8 mouse cellular contexts compared by ENCODE assay signal in the genomic region with DNA sequence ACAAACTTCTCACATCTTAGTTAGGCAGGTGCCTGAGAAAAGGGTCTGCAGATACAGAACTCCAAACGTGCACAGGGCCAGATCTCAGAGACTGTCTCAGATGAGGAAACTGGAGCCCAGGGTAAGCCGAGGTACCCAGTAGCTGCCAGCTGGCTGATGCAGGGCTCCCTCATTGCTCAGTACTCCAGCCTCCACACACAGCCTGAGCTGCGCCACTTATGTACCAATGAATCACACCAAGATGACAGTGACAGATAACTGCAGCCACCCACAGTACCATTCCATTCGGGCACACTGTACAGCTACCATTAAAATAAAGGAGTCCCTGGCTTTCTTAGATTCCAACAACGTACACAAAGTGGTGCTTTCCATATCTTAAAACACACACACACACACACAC. TPM values are rescaled to one million over a fixed set of nuclear protein-coding genes. Genes with fewer than 3 reads are reported as not detected.
DNase-seq lines count a peak whose midpoint lies in the region; ATAC-seq and TF ChIP-seq lines count a peak whose summit lies in the region.

No protein-coding gene starts in this region.

- H3K4me3 ChIP-seq in MEL (ENCODE audit: control insufficient read depth in 1 of 2, insufficient read depth in 1 of 2, low read depth in 2 of 2, low read length in 2 of 2): no peak overlapping the region

- no peak overlapping the region for H3K27ac ChIP-seq in MEL (ENCODE audit: control insufficient read depth, low read depth, low read length)

- H3K27me3 ChIP-seq in MEL (ENCODE audit: control insufficient read depth in 1 of 2, insufficient read depth in 2 of 2, low read length in 2 of 2): no peaks in the 10 kb centered on the region

- peaks cover 0 to 22% of the 10 kb centered on the region in 2 experiments; a peak in 2 of 4 replicates for H3K36me3 ChIP-seq in MEL (ENCODE audit: control insufficient read depth in 1 of 2, insufficient read depth in 2 of 2, low read length in 2 of 2)

- TF ChIP-seq POLR2A in MEL (IDR thresholded peaks at IDR 0.05; ENCODE audit: control insufficient read depth in 1 of 2, insufficient read depth in 1 of 2, low read depth in 1 of 2, low read length in 2 of 2, poor library complexity in 1 of 2): no peak

- H3K9me3 ChIP-seq in MEL (replicated peaks; ENCODE audit: insufficient read depth, low read length): no peaks in the 10 kb centered on the region

- peak; percentile 55 for ATAC-seq in frontal cortex, adult (ENCODE audit: low TSS enrichment)

- intact Hi-C loops in heart, postnatal 25 days (cut with DNase I): no loop called here
- intact Hi-C loops in gastrocnemius, postnatal 36 days (cut with DNase I): no loop called here

- H3K4me1 ChIP-seq in MEL (ENCODE audit: control insufficient read depth in 1 of 2, insufficient read depth in 2 of 2, low read length in 2 of 2): peaks cover 3 to 34% of the 10 kb centered on the region in 2 experiments; a peak in 3 of 4 replicates

- H3K79me2 ChIP-seq in MEL (ENCODE audit: control insufficient read depth, insufficient read depth, low read length, poor library complexity): peaks cover 6% of the 10 kb centered on the region

- no peak for TF ChIP-seq RAD21 in MEL (IDR thresholded peaks at IDR 0.05; ENCODE audit: low read depth, low read length)

- DNase-seq in heart, adult 11 months: peak; percentile 96
- DNase-seq in heart, postnatal 25 days (ENCODE audit: low spot score): no peak
- peak; percentile 24 for DNase-seq in MEL (ENCODE audit: low read depth, low spot score)
- DNase-seq in left cerebral cortex, adult 9 months (ENCODE audit: low spot score in 2 of 2): peak; percentile 55 to 78
- DNase-seq in naive thymus-derived CD4-positive, alpha-beta T cell, adult 2 months (ENCODE audit: low read depth): peak; percentile 28
- no peak for DNase-seq in gastrocnemius, postnatal 36 days
- DNase-seq in gastrocnemius, postnatal 10 days: no peak

- no peak overlapping the region for H3K9ac ChIP-seq in MEL (ENCODE audit: control insufficient read depth, low read depth, low read length, poor library complexity, severe bottlenecking)

- TF ChIP-seq EP300 in MEL (IDR thresholded peaks at IDR 0.05; ENCODE audit: low read depth in 1 of 2, low read length in 2 of 2): no peak

- no peak for TF ChIP-seq CTCF in MEL (IDR thresholded peaks at IDR 0.05 in 2 of 3, conservative IDR thresholded peaks at IDR 0.05 in 1 of 3; ENCODE audit: control insufficient read depth in 1 of 3, insufficient read depth in 1 of 3, low read depth in 2 of 3, low read length in 3 of 3, poor library complexity in 1 of 3, severe bottlenecking in 1 of 3)

TF ChIP-seq in MEL, 35 proteins besides CTCF, POLR2A, EP300 and RAD21:
- TF ChIP-seq MYB (IDR thresholded peaks at IDR 0.05; ENCODE audit: low read depth, low read length) (no peak), GABPA (IDR thresholded peaks at IDR 0.05; ENCODE audit: low read depth, low read length) (no peak), NRF1 (IDR thresholded peaks at IDR 0.05; ENCODE audit: insufficient read depth, low read depth, low read length, poor library complexity, severe bottlenecking) (no peak), ZMIZ1 (IDR thresholded peaks at IDR 0.05; ENCODE audit: low read depth, low read length) (no peak), KAT2A (conservative IDR thresholded peaks at IDR 0.05; ENCODE audit: low read depth, low read length) (no peak)
TF ChIP-seq in MEL: peak in this region for 0.

RNA-seq across cellular contexts. Expression of a gene that starts 1.4 kb away (rescaled TPM):
- 10 to 100 TPM in 1 of 2 experiments, 1 to 10 TPM in 1; 2.1 to 11.7 TPM for total RNA-seq in heart, postnatal 25 days (2021)
- total RNA-seq in MEL (2012; rRNA removed): 3.9 and 4.3 TPM in 2 replicates
- 1 to 10 TPM in 1 of 2 experiments, not detected in 1; 8.3 TPM for polyA plus RNA-seq in MEL (2012; ENCODE audit: insufficient read depth in 1 of 2, insufficient read length in 2 of 2, low read depth in 1 of 2, low replicate concordance in 2 of 2, missing spikeins in 1 of 2)
- total RNA-seq in gastrocnemius, postnatal 36 days (2021): 1 to 10 TPM; 6.7 to 9.9 TPM
- 1 to 10 TPM; 4.9 to 6.8 TPM for total RNA-seq in gastrocnemius, postnatal 10 days (2021)

RNA-seq across cellular contexts. Expression of a gene that starts 36.7 kb away (rescaled TPM):
- total RNA-seq in heart, postnatal 25 days (2021): 1 to 10 TPM; 5.7 to 5.9 TPM
- 12.0 and 13.6 TPM in 2 replicates for total RNA-seq in MEL (2012; rRNA removed)
- polyA plus RNA-seq in MEL (2012; ENCODE audit: insufficient read depth in 1 of 2, insufficient read length in 2 of 2, low read depth in 1 of 2, low replicate concordance in 2 of 2, missing spikeins in 1 of 2): 10 to 100 TPM in 1 of 2 experiments, not detected in 1; 19.6 TPM
- 1 to 10 TPM; 2.7 to 3.4 TPM for total RNA-seq in gastrocnemius, postnatal 36 days (2021)
- total RNA-seq in gastrocnemius, postnatal 10 days (2021): 1 to 10 TPM; 3.4 to 3.8 TPM

RNA-seq across cellular contexts. Expression of a gene that starts 43.9 kb away (rescaled TPM):
- 10 to 100 TPM; 16.6 to 18.3 TPM for total RNA-seq in heart, postnatal 25 days (2021)
- total RNA-seq in MEL (2012; rRNA removed): 33.8 and 38.8 TPM in 2 replicates
- 10 to 100 TPM in 1 of 2 experiments, not detected in 1; 47.9 TPM for polyA plus RNA-seq in MEL (2012; ENCODE audit: insufficient read depth in 1 of 2, insufficient read length in 2 of 2, low read depth in 1 of 2, low replicate concordance in 2 of 2, missing spikeins in 1 of 2)
- 1 to 10 TPM; 7.5 to 7.9 TPM for total RNA-seq in gastrocnemius, postnatal 36 days (2021)
- 10 to 100 TPM; 19.8 to 21.4 TPM for total RNA-seq in gastrocnemius, postnatal 10 days (2021)

RNA-seq across cellular contexts. Expression of a gene that starts 59.1 kb away (rescaled TPM):
- total RNA-seq in heart, postnatal 25 days (2021): 10 to 100 TPM; 41.3 to 48.1 TPM
- 110 and 131 TPM in 2 replicates for total RNA-seq in MEL (2012; rRNA removed)
- polyA plus RNA-seq in MEL (2012; ENCODE audit: insufficient read depth in 1 of 2, insufficient read length in 2 of 2, low read depth in 1 of 2, low replicate concordance in 2 of 2, missing spikeins in 1 of 2): 100 to 1,000 TPM in 1 of 2 experiments, not detected in 1; 145 TPM
- total RNA-seq in gastrocnemius, postnatal 36 days (2021): 10 to 100 TPM; 33.2 TPM
- 10 to 100 TPM; 48.2 to 49.3 TPM for total RNA-seq in gastrocnemius, postnatal 10 days (2021)

Comparison
In these comparisons a context has a peak if more than half of its experiments do, and no peak if none do; other contexts are left out.
1. DNase-seq: peak in heart, adult 11 months (single experiment), MEL (single experiment), left cerebral cortex, adult 9 months (2 of 2) and naive thymus-derived CD4-positive, alpha-beta T cell, adult 2 months (single experiment); none in heart, postnatal 25 days (single experiment), gastrocnemius, postnatal 36 days (0 of 2) and gastrocnemius, postnatal 10 days (single experiment).